Mouse (Mus musculus) embryonic facial prominence, embryonic 14.5 days (tissue): ENCODE measurements around the gene Ndufa7. TPM values are rescaled to one million over a fixed set of nuclear protein-coding genes. Genes with fewer than 3 reads are reported as not detected.

Experiments used
- ATAC-seq: fragments of 200-750 bp; cut with Nextera tagmentation; 2 replicates; pipeline ENCODE4 v1.8.0; 2017; ENCODE audit warnings: low read depth, moderate number of reproducible peaks, moderate TSS enrichment
- DNase-seq: peaks from one replicate; pipeline ENCODE4 v3.0.0-alpha.2; 2015; ENCODE audit warnings: low spot score
- H3K27ac ChIP-seq: fragments of 300-500 bp; sonication (generic); replicated peaks from 2 replicates; pipeline ENCODE4 v1.5.1; 2014; ENCODE audit warnings: low read depth, mild to moderate bottlenecking, low read length, moderate library complexity
- H3K27me3 ChIP-seq: fragments of 300-500 bp; sonication (generic); replicated peaks from 2 replicates; pipeline ENCODE4 v1.6.1; 2014; ENCODE audit warnings: low read length; ENCODE audit not compliant: control insufficient read depth, insufficient read depth
- H3K36me3 ChIP-seq: fragments of 300-500 bp; sonication (generic); 2 replicates; pipeline ENCODE4 v1.6.1; 2014; ENCODE audit warnings: low read length, mixed read lengths; ENCODE audit not compliant: control insufficient read depth, insufficient read depth
- H3K4me1 ChIP-seq: fragments of 300-500 bp; sonication (generic); 2 replicates; pipeline ENCODE4 v1.6.1; 2014; ENCODE audit warnings: antibody characterized with exemption, low read length; ENCODE audit not compliant: control insufficient read depth, insufficient read depth
- H3K4me2 ChIP-seq: fragments of 300-500 bp; sonication (generic); 2 replicates; pipeline ENCODE4 v1.6.1; 2014; ENCODE audit warnings: low read depth, mild to moderate bottlenecking, low read length, moderate library complexity, mixed read lengths
- H3K4me3 ChIP-seq: fragments of 300-500 bp; sonication (generic); 2 replicates; pipeline ENCODE4 v1.5.1; 2014; ENCODE audit warnings: low read depth, mild to moderate bottlenecking, low read length
- H3K9ac ChIP-seq: fragments of 300-500 bp; sonication (generic); 2 replicates; pipeline ENCODE4 v1.6.1; 2014; ENCODE audit warnings: low read depth, mild to moderate bottlenecking, low read length, moderate library complexity, mixed read lengths
- H3K9me3 ChIP-seq: fragments of 300-500 bp; sonication (generic); 2 replicates; pipeline ENCODE4 v1.6.1; 2016; ENCODE audit warnings: low read length; ENCODE audit not compliant: control insufficient read depth
- WGBS: fragments of 180-500 bp; shearing (Covaris S2); extraction: QIAGEN DNeasy Blood & Tissue Kit; methylation state at CpG from one replicate; pipeline ENCODE4 v1.1.7; 2014; 5-methylcytosine and 5-hydroxymethylcytosine counted together
- polyA plus RNA-seq: library from polyadenylated mRNA; unstranded; fragments of >200 nt; fragmentation: Nextera tagmentation; extraction: Ambion mirVana; gene quantifications from 2 replicates; pipeline ENCODE4 v1.2.1, GENCODE M21; 2014

The Ndufa7 gene
- polyA plus RNA-seq, 1 experiment from 2014 or later = 488 TPM

DNA sequence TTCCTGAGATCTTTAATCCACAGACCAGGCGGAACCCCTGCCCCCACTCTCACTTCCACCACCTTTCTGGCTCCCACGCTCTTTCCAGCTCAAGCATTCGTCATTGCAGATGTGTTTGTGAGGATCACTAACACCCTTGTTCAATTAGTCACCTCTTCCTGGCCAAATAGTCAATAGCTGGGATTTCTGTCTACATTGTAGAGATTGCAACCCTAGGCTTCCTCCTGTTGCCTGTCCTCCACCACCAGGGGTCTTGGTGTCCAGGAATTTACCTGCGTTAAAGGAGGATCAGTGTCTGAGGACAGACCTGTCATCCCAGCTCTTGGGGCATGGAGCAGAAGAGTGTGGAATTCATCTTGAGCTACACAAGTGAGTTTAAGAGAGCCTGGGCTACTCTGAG, 42.3 kb upstream of the Ndufa7 start:
- H3K9ac ChIP-seq = peak overlapping the region; percentile 63

DNA sequence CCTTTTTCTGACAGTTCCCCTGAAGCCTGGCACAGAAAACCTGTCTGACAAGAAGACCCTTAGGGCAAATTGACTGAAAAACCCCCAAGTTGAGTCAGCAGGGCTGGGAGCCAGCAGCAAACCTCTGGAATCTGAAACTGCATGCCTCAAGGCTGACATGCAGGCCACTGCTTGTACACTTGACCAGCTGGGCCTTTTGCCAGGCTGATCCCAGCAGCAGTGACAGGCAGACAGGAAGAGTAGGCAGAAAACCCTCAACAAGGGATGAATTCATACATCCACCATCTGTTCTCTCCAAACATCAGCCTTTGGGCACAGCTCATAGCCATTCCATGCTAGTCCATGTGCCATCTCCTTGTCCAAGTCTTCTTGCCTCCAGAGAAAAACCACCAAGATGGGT, 41.0 kb upstream of the Ndufa7 start:
- 0 out of 2 replicates have a peak overlapping the region, but pooled peaks have one; percentile 36 for H3K27ac ChIP-seq
- ATAC-seq = peak; percentile 48
- no peak overlapping the region for H3K9ac ChIP-seq
- no peak overlapping the region for H3K4me2 ChIP-seq
- DNase-seq = peak; percentile 93
- H3K36me3 ChIP-seq = no peaks in the 10 kb centered on the region
- H3K4me1 ChIP-seq = peaks cover 43% of the 10 kb centered on the region
- no peaks in the 10 kb centered on the region for H3K9me3 ChIP-seq
- no peak overlapping the region for H3K4me3 ChIP-seq
- no peaks in the 10 kb centered on the region for H3K27me3 ChIP-seq

More for the DNA sequence above, 42.3 kb upstream of the Ndufa7 start:
- ATAC-seq (no peak), DNase-seq (no peak)
- peak overlapping the region; percentile 91 for H3K27ac ChIP-seq
- peaks cover 50% of the 10 kb centered on the region for H3K4me1 ChIP-seq
- 32% methylated on average over 4 of the region's 4 CpGs for WGBS
- no peaks in the 10 kb centered on the region for H3K27me3 ChIP-seq
- H3K9me3 ChIP-seq = no peaks in the 10 kb centered on the region
- peak overlapping the region; percentile 77 for H3K4me2 ChIP-seq
- H3K36me3 ChIP-seq = peaks cover 13% of the 10 kb centered on the region; the same call in 1 of the 2 replicates
- H3K4me3 ChIP-seq = peak overlapping the region; percentile 51

DNA sequence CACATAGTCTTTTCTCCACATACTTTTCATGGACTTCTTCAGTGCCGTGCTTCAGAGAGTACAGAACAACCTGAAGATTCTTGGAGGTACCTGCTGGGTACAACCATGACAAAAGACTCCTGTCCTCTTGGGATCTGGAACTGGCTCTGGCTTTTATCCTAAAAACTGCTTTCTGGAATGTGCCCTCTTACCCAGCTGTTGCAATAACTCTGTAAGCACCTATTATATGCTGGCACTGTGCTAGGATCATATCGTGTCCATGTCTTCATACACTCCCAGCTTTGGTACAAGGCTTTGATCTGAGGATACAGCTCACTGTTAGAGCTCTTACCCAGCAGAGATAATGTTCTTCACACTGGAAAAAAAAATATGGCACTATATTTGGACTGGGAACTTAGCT, 39.4 kb upstream of the Ndufa7 start:
- no peaks in the 10 kb centered on the region for H3K27me3 ChIP-seq
- H3K4me2 ChIP-seq = no peak overlapping the region
- 76% methylated on average over 2 of the region's 2 CpGs for WGBS
- DNase-seq (no peak), ATAC-seq (no peak)
- H3K4me3 ChIP-seq = no peak overlapping the region
- H3K4me1 ChIP-seq = peaks cover 33% of the 10 kb centered on the region
- H3K36me3 ChIP-seq = no peaks in the 10 kb centered on the region
- H3K9ac ChIP-seq = no peak overlapping the region
- H3K9me3 ChIP-seq = no peaks in the 10 kb centered on the region
- no peak overlapping the region for H3K27ac ChIP-seq

DNA sequence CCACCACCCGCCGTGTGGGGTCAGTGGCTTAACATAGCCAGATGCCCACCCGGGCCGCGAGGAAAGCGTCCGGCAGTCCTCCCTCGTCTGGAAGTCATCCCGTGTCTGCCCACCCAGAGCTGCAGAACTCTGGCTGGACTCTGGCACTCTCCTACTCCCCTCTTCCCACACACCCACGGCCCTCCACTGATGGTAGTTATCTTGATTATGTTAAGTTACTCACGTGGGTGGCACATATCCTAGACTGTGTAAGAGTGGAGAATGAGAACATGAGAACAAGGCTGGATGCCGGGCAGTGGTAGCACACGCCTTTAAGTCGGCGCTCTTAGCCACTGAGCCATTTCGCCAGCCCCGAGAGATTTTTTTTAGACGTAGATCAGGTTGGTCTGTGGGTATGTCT, 38.0 kb upstream of the Ndufa7 start:
- Histone ChIP-seq H3K36me3 (no peaks in the 10 kb centered on the region), H3K9ac (no peak overlapping the region), H3K9me3 (no peaks in the 10 kb centered on the region), H3K4me3 (no peak overlapping the region), H3K27ac (no peak overlapping the region), H3K27me3 (no peaks in the 10 kb centered on the region), H3K4me1 (peaks cover 22% of the 10 kb centered on the region), H3K4me2 (no peak overlapping the region)
- ATAC-seq (no peak), DNase-seq (no peak)
- 83% methylated on average over 18 of the region's 18 CpGs for WGBS

DNA sequence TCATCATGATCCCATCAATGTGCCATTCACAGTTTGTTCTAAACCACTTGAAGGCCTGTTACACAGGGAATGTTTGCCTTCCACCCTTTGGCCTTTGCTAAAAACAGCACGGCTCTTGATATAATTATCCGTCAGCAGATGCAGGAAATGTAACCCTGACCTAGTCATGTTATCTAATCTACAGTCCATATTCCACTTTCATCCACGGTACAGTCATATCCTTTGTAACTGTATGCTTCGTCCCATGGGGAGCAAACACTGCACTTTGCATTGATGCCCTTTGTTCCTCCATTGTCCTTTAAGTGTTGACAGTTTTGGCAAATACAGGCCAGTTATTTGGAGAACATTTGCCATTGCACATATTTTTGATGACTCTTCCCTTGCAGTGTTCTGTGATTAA, 35.6 kb upstream of the Ndufa7 start:
- Histone ChIP-seq H3K4me1 (0 out of 2 replicates have a peak, but pooled peaks cover under 1% of the 10 kb centered on the region), H3K4me3 (no peak overlapping the region), H3K9ac (no peak overlapping the region), H3K4me2 (no peak overlapping the region), H3K36me3 (no peaks in the 10 kb centered on the region), H3K27me3 (no peaks in the 10 kb centered on the region), H3K9me3 (no peaks in the 10 kb centered on the region), H3K27ac (no peak overlapping the region)
- DNase-seq (peak; percentile 19), ATAC-seq (no peak)
- 60% methylated on average over 4 of the region's 4 CpGs for WGBS

DNA sequence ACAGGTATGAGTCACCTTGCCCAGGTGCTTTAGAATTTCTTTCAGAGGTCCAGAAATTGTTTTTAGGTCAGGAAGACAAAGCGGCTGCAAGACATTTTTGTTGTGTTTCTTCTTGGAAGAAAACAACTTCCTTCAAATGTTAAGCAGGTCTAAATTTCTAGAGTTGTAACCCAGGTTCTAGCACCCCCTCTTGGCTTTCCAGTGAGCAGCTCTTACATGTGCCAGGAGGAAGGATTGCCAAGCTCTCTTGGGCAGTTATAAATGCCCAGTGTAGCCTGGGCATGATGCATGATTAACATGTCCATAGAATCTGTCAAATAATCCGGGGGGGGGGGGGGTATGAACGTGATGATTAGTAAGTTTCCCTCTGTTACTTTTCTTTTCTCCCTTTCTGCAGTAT, 26.1 kb upstream of the Ndufa7 start:
- no peak overlapping the region for H3K4me2 ChIP-seq
- no peak overlapping the region for H3K27ac ChIP-seq
- no peaks in the 10 kb centered on the region for H3K36me3 ChIP-seq
- no peak overlapping the region for H3K9ac ChIP-seq
- WGBS = 55% methylated on average over 3 of the region's 3 CpGs
- H3K4me1 ChIP-seq = no peaks in the 10 kb centered on the region
- H3K4me3 ChIP-seq = no peak overlapping the region
- DNase-seq (peak; percentile 60), ATAC-seq (no peak)
- no peaks in the 10 kb centered on the region for H3K27me3 ChIP-seq
- no peaks in the 10 kb centered on the region for H3K9me3 ChIP-seq

DNA sequence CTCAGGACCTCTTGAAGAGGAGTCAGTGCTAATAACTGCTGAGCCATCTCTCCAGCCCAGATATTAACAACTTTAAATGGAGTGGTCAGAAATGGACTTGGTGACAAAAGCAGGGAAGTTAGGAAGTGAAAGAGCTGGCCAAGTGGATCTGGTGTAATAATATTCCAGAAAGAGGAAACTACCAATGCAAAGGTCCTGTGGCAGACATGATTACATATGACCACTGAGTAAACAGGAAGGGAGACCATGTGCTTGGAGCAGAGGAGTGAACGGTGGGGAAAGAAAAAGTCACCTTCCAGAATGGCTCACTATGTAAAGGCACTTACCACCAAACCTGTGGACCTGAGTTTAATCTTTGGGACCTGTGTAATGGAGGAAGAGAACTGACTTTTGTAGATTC, 25.1 kb upstream of the Ndufa7 start:
- H3K9ac ChIP-seq = no peak overlapping the region
- H3K9me3 ChIP-seq = no peaks in the 10 kb centered on the region
- no peaks in the 10 kb centered on the region for H3K36me3 ChIP-seq
- 68% methylated on average over 1 of the region's 1 CpGs for WGBS
- ATAC-seq (no peak), DNase-seq (no peak)
- no peak overlapping the region for H3K27ac ChIP-seq
- H3K27me3 ChIP-seq = no peaks in the 10 kb centered on the region
- no peak overlapping the region for H3K4me3 ChIP-seq
- no peaks in the 10 kb centered on the region for H3K4me1 ChIP-seq
- no peak overlapping the region for H3K4me2 ChIP-seq

DNA sequence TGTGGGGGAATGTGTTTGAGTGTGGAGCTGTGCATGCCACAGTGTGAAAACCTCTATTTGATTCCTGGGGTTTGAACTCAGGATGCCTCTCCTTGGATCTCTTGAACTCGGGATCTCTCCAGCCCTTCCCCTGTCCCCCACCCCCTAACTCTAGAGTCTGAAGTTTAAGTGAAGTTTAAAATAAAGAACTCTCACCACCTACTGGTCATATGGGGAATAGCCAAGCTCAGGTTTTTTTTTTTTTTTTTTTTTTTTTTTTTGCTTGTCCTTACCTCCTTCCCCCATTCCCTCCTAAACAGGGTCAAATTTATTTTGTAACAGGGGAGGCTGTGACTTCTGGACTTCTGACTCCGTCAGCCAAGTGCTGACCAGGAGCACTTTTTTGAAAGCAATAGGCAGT, 22.2 kb upstream of the Ndufa7 start:
- Histone ChIP-seq H3K27me3 (no peaks in the 10 kb centered on the region), H3K4me3 (no peak overlapping the region), H3K4me2 (no peak overlapping the region), H3K9me3 (no peaks in the 10 kb centered on the region), H3K4me1 (no peaks in the 10 kb centered on the region), H3K27ac (no peak overlapping the region), H3K9ac (no peak overlapping the region), H3K36me3 (no peaks in the 10 kb centered on the region)
- 5% methylated on average over 2 of the region's 2 CpGs for WGBS
- DNase-seq (peak; percentile 33), ATAC-seq (no peak; the same call in 1 of the 2 replicates)

DNA sequence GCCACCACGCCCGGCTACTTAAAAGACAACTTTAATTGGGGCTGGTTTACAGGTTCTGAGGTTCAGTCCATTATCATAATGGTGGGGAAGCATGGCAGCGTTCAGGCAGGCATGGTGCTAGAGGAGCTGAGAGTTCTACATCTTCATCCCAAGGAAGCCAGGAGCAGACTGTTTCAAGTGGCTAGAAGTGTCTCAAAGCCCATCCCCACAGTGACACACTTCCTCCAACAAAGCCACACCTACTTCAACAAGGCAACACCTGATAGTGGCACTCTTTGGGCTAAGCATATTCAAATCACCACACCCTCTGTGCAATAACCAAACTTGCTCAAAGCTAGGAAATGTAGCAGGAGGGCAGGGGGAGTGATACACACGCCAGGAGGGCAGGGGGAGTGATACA, 20.2 kb upstream of the Ndufa7 start:
- H3K4me1 ChIP-seq = no peaks in the 10 kb centered on the region
- no peaks in the 10 kb centered on the region for H3K36me3 ChIP-seq
- WGBS = 63% methylated on average over 4 of the region's 4 CpGs
- ATAC-seq (no peak), DNase-seq (no peak)
- no peak overlapping the region for H3K9ac ChIP-seq
- no peaks in the 10 kb centered on the region for H3K27me3 ChIP-seq
- H3K9me3 ChIP-seq = no peaks in the 10 kb centered on the region
- H3K4me2 ChIP-seq = no peak overlapping the region
- no peak overlapping the region for H3K27ac ChIP-seq
- H3K4me3 ChIP-seq = no peak overlapping the region
